In the genomic region with DNA sequence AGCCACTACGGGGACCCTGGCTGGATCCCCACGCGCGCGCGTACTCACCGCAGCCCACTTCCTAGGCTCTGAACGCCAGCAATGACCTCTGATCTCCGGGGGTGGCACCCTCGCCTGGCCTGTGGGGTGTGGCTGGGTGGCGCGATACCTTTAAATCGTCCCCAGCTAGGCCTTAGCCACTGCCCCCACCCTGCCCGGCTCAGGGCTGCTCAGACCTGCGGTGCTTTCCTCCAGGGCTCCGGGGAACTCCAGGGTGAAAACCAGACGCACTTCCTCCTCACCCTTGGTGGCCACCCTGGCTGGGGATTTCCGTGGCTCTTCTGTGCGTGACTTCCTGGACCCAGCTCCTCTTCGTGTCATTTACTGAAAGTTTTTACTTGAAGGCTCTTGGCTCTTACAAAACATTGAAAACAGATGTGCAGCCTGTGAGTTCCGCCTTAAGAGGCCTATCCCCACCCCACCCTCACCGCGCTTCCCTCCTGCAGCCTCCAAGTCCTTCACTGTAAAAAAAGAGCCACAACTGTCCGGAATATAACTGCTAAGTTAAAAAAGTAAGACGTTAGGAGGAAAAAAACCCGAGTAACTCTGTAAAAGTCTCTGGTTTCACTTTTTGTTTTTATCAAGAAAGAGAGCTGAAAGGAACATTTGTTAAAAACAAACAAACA, we compare ENCODE assay signal across 7 mouse cellular contexts. TPM values are rescaled to one million over a fixed set of nuclear protein-coding genes. Genes with fewer than 3 reads are reported as not detected.
A peak's percentile ranks its signal among the peaks of the same experiment; 100 is the strongest.
DNase-seq lines count a peak whose midpoint lies in the region; ATAC-seq and TF ChIP-seq lines count a peak whose summit lies in the region.

A gene (minus strand): TSS at position 412 of the 665 bp plus-strand sequence.

- no peaks in the 10 kb centered on the region for H3K4me1 ChIP-seq in cortical plate, adult 2 months (ENCODE audit: control insufficient read depth, insufficient read depth, low read length)
- H3K4me1 ChIP-seq in limb, embryonic 12.5 days (replicated peaks): peaks cover 7% of the 10 kb centered on the region
- H3K4me1 ChIP-seq in midbrain, embryonic 13.5 days (replicated peaks): peaks cover 7% of the 10 kb centered on the region

- H3K27ac ChIP-seq in cortical plate, adult 2 months (ENCODE audit: insufficient read depth, low read length): peak within 1 kb of the TSS; percentile 61; the same call in 1 of the 2 replicates
- H3K27ac ChIP-seq in limb, embryonic 12.5 days: peak within 1 kb of the TSS; percentile 77
- no peak within 1 kb of the TSS for H3K27ac ChIP-seq in midbrain, embryonic 13.5 days

- no peak for TF ChIP-seq POLR2A in cortical plate, adult 2 months (IDR thresholded peaks at IDR 0.05; ENCODE audit: extremely low read depth, insufficient read depth, low read length)

- 2% methylated on average over 26 of the region's 26 CpGs for WGBS in limb, embryonic 12.5 days
- 9% methylated on average over 26 of the region's 26 CpGs for WGBS in midbrain, embryonic 13.5 days

- H3K4me3 ChIP-seq in cortical plate, adult 2 months (ENCODE audit: insufficient read depth, low read length): peak within 1 kb of the TSS; percentile 60
- peak within 1 kb of the TSS; percentile 58 for H3K4me3 ChIP-seq in limb, embryonic 12.5 days (replicated peaks)
- H3K4me3 ChIP-seq in midbrain, embryonic 13.5 days (replicated peaks): peak within 1 kb of the TSS; percentile 41

- ATAC-seq in activated CD4-positive, CD25-positive, alpha-beta regulatory T cell, adult 4 months: peak; percentile 85
- ATAC-seq in limb, embryonic 12.5 days (ENCODE audit: insufficient number of reproducible peaks, insufficient read depth, low FRiP score, low TSS enrichment, low read depth): peak; percentile 89
- peak; percentile 84 for ATAC-seq in midbrain, embryonic 13.5 days

- no peaks in the 10 kb centered on the region for H3K36me3 ChIP-seq in limb, embryonic 12.5 days
- H3K36me3 ChIP-seq in midbrain, embryonic 13.5 days: no peaks in the 10 kb centered on the region

- TF ChIP-seq CTCF in cortical plate, adult 2 months (IDR thresholded peaks at IDR 0.05; ENCODE audit: extremely low read depth, insufficient read depth, low read length): no peak

- no peaks in the 10 kb centered on the region for H3K27me3 ChIP-seq in limb, embryonic 12.5 days
- peaks cover 13% of the 10 kb centered on the region for H3K27me3 ChIP-seq in midbrain, embryonic 13.5 days

- no peaks in the 10 kb centered on the region for H3K9me3 ChIP-seq in limb, embryonic 12.5 days
- H3K9me3 ChIP-seq in midbrain, embryonic 13.5 days: no peaks in the 10 kb centered on the region

- H3K4me2 ChIP-seq in limb, embryonic 12.5 days: peak within 1 kb of the TSS; percentile 86
- peak within 1 kb of the TSS; percentile 70 for H3K4me2 ChIP-seq in midbrain, embryonic 13.5 days (replicated peaks)

- H3K9ac ChIP-seq in limb, embryonic 12.5 days (replicated peaks): peak within 1 kb of the TSS; percentile 75
- peak within 1 kb of the TSS; percentile 60 for H3K9ac ChIP-seq in midbrain, embryonic 13.5 days (replicated peaks)

- peak; percentile 76 for DNase-seq in gastrocnemius, postnatal 25 days
- peak; percentile 98 for DNase-seq in induced T-regulatory cell, adult 2 months (ENCODE audit: low read depth)
- DNase-seq in spleen, postnatal 14 days (ENCODE audit: low spot score in 2 of 2): peak; percentile 74 to 76

RNA-seq across cellular contexts. Expression of the gene that starts here (rescaled TPM):
- 100 to 1,000 TPM; 111 to 118 TPM for polyA plus RNA-seq in activated CD4-positive, CD25-positive, alpha-beta regulatory T cell, adult 4 months (2017; shearing (Covaris generic))
- 1.9 and 2.6 TPM in 2 replicates for polyA plus RNA-seq in cortical plate, adult 2 months (2012; rRNA removed)
- 1 to 10 TPM; 6.5 to 6.6 TPM for total RNA-seq in gastrocnemius, postnatal 25 days (2021)
- 6.8 and 7.9 TPM in 2 replicates for polyA plus RNA-seq in limb, embryonic 12.5 days (2016; fragmentation: Nextera tagmentation; extraction: Ambion mirVana)
- 1.4 and 1.5 TPM in 2 replicates for polyA plus RNA-seq in midbrain, embryonic 13.5 days (2015; fragmentation: Nextera tagmentation; extraction: Ambion mirVana)

Comparison
In these comparisons a context has a peak if more than half of its experiments do, and no peak if none do; other contexts are left out.
1. RNA of the gene that starts here (polyA plus RNA-seq): 111 to 118 TPM in activated CD4-positive, CD25-positive, alpha-beta regulatory T cell, adult 4 months; 6.8 to 7.9 TPM in limb, embryonic 12.5 days, 1.9 to 2.6 TPM in cortical plate, adult 2 months and 1.4 to 1.5 TPM in midbrain, embryonic 13.5 days; every median in the first group is over 10 times any median in the second.
2. Peak in every context shown above with its lines, with median percentiles within 50 percentile points of each other: ATAC-seq, H3K4me3 ChIP-seq and DNase-seq.